Mouse (Mus musculus) neural tube, embryonic 13.5 days (tissue): Measurements from ENCODE around the gene Smarcad1. TPM values are rescaled to one million over a fixed set of nuclear protein-coding genes. Genes with fewer than 3 reads are reported as not detected.
"Not testable (repeated sequence)": the region's sequence is repeated elsewhere in the genome, so short reads cannot be mapped to it uniquely, and the experiment has no call there.

Experiments used
- ATAC-seq: fragments of 200-750 bp; cut with Nextera tagmentation; 2 replicates; pipeline ENCODE4 v1.8.0; 2017; ENCODE audit warnings: low read depth, mild to moderate bottlenecking, moderate TSS enrichment, moderate library complexity
- H3K27ac ChIP-seq: fragments of 300-500 bp; sonication (generic); replicated peaks from 2 replicates; pipeline ENCODE4 v1.5.1; 2015; ENCODE audit warnings: moderate library complexity, mild to moderate bottlenecking, inconsistent platforms
- H3K27me3 ChIP-seq: fragments of 300-500 bp; sonication (generic); 2 replicates; pipeline ENCODE4 v1.6.1; 2015; ENCODE audit warnings: mild to moderate bottlenecking, inconsistent platforms
- H3K36me3 ChIP-seq: fragments of 300-500 bp; sonication (generic); 2 replicates; pipeline ENCODE4 v1.6.1; 2015; ENCODE audit warnings: mild to moderate bottlenecking, inconsistent platforms
- H3K4me1 ChIP-seq: fragments of 300-500 bp; sonication (generic); replicated peaks from 2 replicates; pipeline ENCODE4 v1.6.1; 2015; ENCODE audit warnings: inconsistent platforms
- H3K4me2 ChIP-seq: fragments of 300-500 bp; sonication (generic); 2 replicates; pipeline ENCODE4 v1.6.1; 2015; ENCODE audit warnings: inconsistent platforms, mild to moderate bottlenecking, moderate library complexity
- H3K4me3 ChIP-seq: fragments of 300-500 bp; sonication (generic); 2 replicates; pipeline ENCODE4 v1.5.1; 2015; ENCODE audit warnings: mild to moderate bottlenecking, inconsistent platforms
- H3K9ac ChIP-seq: fragments of 300-500 bp; sonication (generic); 2 replicates; pipeline ENCODE4 v1.6.1; 2015; ENCODE audit warnings: moderate library complexity, mild to moderate bottlenecking, inconsistent platforms
- H3K9me3 ChIP-seq: fragments of 300-500 bp; sonication (generic); 2 replicates; pipeline ENCODE4 v1.6.1; 2016; ENCODE audit warnings: inconsistent platforms
- WGBS: fragments of 180-500 bp; shearing (Covaris S2); methylation state at CpG from one replicate; pipeline ENCODE4 v1.1.7; 2015; 5-methylcytosine and 5-hydroxymethylcytosine counted together
- polyA plus RNA-seq: library from polyadenylated mRNA; unstranded; fragments of >200 nt; fragmentation: Nextera tagmentation; extraction: Ambion mirVana; gene quantifications from 2 replicates; pipeline ENCODE4 v1.2.1, GENCODE M21; 2015

Gene Smarcad1
- polyA plus RNA-seq, 1 experiment from 2014 or later, result 69.8 TPM

DNA sequence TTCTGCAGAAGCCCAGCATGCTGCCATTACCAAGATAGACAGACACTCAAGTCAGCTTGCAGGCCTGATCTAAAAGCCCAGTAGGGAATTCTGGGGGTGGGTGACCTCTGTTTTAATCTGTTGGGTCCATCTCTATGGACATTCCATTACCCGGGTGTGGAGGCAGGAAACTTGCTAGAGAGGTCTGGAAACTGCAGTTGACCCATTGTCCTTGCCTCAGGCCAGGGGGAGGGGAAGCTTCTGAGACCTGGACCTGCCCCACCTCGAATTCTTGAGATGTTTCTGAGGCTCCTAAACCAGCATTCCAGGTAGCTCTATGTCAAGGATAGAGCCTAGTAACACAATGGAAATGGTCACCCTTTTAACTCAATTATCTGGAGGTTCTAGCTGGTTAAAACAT, 17.7 kb upstream of the Smarcad1 start:
- Histone ChIP-seq H3K27me3 (no peaks in the 10 kb centered on the region), H3K27ac (no peak overlapping the region), H3K4me1 (no peaks in the 10 kb centered on the region), H3K9me3 (no peaks in the 10 kb centered on the region), H3K9ac (no peak overlapping the region), H3K4me3 (no peak overlapping the region), H3K4me2 (no peak overlapping the region), H3K36me3 (no peaks in the 10 kb centered on the region)
- WGBS, result 67% methylated on average over 2 of the region's 2 CpGs
- no peak for ATAC-seq

DNA sequence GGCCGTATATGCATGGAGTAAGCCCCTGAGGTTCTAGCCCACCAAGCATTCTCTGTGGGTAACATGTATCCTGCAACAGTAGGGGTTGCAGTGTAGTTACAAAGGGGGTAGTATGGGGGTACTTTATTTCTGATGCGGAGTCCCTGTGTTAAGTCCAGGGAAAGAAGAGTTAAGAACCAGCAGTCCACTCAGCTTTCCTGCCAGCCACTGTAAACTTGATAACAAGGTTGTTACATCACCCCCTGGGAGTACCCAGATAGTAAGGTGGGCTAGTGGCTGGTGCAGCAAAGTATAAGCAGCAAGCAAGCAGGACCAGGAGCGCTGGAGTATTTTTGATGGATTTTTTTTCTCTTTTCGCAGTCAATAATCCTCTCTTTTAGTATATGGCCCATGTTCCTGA, 17.3 kb upstream of the Smarcad1 start:
- H3K27me3 ChIP-seq, result no peaks in the 10 kb centered on the region
- H3K9me3 ChIP-seq, result no peaks in the 10 kb centered on the region
- H3K4me2 ChIP-seq, result no peak overlapping the region
- WGBS, result 92% methylated on average over 4 of the region's 4 CpGs
- ATAC-seq, result no peak
- H3K27ac ChIP-seq, result no peak overlapping the region
- no peak overlapping the region for H3K9ac ChIP-seq
- H3K36me3 ChIP-seq, result no peaks in the 10 kb centered on the region
- H3K4me3 ChIP-seq, result no peak overlapping the region
- H3K4me1 ChIP-seq, result no peaks in the 10 kb centered on the region

DNA sequence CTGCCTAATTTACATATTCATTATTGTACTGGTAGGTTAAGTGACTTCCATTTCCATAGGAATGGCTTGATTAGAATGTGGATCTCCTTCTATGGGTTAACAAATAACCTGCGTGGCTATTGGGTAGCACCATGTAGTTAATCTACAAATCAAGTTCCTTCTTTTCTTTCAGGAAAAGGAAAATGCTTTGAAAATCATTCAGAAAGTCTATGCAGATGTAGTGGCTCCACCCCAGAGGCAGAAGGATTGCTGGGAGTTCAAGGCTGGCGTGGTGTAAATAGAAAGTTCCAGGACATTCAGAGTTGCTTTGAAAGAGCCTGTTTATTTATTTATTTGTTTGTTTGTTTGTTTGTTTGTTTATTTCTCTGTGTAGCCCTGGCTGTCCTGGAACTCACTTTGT, 7.7 kb upstream of the Smarcad1 start:
- Histone ChIP-seq H3K4me2 (no peak overlapping the region), H3K4me3 (no peak overlapping the region), H3K27ac (no peak overlapping the region), H3K4me1 (no peaks in the 10 kb centered on the region), H3K9me3 (no peaks in the 10 kb centered on the region), H3K27me3 (no peaks in the 10 kb centered on the region), H3K36me3 (no peaks in the 10 kb centered on the region), H3K9ac (no peak overlapping the region)
- no peak for ATAC-seq
- 84% methylated on average over 2 of the region's 2 CpGs for WGBS

DNA sequence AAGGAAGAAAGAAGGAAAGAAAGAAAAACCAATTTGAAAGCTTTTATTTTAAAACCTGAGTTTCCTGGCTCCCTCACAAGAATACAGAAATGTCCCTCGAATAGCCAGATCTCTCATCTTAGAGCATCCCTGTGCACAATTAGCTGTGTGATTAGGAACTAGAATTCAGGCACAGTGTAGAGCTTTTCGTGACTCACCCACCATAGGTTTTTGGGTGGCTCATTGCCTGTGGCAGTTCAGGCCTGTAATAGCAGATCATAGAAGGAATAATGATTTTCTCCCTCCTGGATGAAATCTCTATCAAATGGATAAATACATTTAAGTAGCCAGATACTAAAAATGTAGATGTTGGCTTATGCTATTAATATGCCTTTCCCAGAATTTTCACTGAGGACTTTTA, 6.9 kb upstream of the Smarcad1 start:
- 92% methylated on average over 2 of the region's 2 CpGs for WGBS
- Histone ChIP-seq H3K9me3 (no peaks in the 10 kb centered on the region), H3K4me1 (no peaks in the 10 kb centered on the region), H3K4me2 (no peak overlapping the region), H3K9ac (no peak overlapping the region), H3K27me3 (no peaks in the 10 kb centered on the region), H3K27ac (no peak overlapping the region), H3K4me3 (no peak overlapping the region), H3K36me3 (no peaks in the 10 kb centered on the region)
- no peak for ATAC-seq

DNA sequence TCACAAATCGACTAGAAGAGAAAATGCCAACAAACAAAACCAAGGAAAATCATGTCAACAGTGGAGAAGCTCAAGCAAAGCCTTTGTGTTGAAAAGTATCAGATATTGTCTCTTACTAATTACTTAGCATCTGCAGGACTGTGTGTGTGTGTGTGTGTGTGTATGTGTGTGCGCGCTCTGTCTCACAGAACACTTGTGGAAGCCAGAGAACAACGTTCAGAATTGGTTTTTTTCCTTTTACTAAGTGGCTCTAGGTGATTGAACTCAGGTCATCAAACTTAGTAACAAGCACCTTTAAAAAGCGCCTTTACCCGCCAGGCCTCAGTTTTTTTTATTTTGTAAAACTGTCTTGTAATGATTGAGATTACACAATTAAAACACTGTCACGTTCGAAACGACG, 451 bp upstream of the Smarcad1 start:
- Histone ChIP-seq H3K27ac (peak overlapping the region; percentile 99), H3K27me3 (no peaks in the 10 kb centered on the region), H3K9me3 (no peaks in the 10 kb centered on the region), H3K4me1 (peaks cover 17% of the 10 kb centered on the region), H3K4me2 (peak overlapping the region; percentile 82), H3K36me3 (peaks cover 31% of the 10 kb centered on the region), H3K9ac (peak overlapping the region; percentile 97), H3K4me3 (peak overlapping the region; percentile 72)
- 29% methylated on average over 10 of the region's 10 CpGs for WGBS
- ATAC-seq, result peak; percentile 55

DNA sequence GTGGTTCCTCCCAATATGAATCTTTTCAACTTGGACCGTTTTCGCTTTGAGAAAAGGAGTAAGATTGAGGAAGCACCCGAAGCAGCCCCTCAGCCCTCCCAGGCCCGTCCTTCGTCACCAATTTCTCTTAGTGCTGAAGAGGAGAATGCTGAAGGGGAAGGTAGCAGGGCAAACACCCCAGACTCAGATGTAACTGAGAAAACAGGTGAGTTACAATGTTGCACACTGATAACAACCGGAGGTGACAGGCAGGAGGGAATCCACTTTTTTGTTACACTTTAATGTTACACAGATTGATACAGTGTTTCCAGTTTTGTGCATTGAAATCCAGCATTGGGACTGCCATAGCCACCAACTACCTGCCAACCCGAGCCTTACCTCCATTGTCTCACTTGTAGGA, 858 bp downstream of the Smarcad1 start:
- Histone ChIP-seq H3K9me3 (no peaks in the 10 kb centered on the region), H3K4me3 (peak overlapping the region; percentile 72), H3K27me3 (no peaks in the 10 kb centered on the region), H3K36me3 (peaks cover 40% of the 10 kb centered on the region), H3K9ac (peak overlapping the region; percentile 97), H3K4me1 (peaks cover 17% of the 10 kb centered on the region), H3K4me2 (peak overlapping the region; percentile 82), H3K27ac (peak overlapping the region; percentile 99)
- 14% methylated on average over 7 of the region's 7 CpGs for WGBS
- peak; percentile 32 for ATAC-seq

DNA sequence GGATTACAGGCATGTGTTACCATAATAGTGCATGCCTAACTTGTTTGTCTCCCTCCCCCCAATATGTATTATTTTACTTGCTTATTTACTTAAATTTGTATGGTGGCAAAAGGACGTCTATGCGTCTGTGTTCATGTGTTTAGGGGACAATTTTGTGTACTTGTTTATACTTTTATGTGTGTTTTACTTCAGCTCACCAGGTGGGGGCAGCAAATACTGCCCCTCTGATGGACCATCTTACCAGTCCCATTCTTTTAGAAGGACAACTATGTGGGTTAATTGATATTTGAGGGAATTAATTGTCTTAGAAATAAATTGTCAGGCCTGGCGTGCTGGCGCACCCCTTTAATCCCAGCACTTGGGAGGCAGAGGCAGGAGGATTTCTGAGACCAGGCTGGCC, 6.7 kb downstream of the Smarcad1 start:
- Histone ChIP-seq H3K27ac (no peak overlapping the region), H3K4me1 (peaks cover 3% of the 10 kb centered on the region), H3K27me3 (no peaks in the 10 kb centered on the region), H3K4me3 (no peak overlapping the region), H3K4me2 (no peak overlapping the region), H3K9ac (no peak overlapping the region), H3K36me3 (peaks cover 88% of the 10 kb centered on the region), H3K9me3 (no peaks in the 10 kb centered on the region)
- ATAC-seq, result no peak
- 98% methylated on average over 4 of the region's 4 CpGs for WGBS

DNA sequence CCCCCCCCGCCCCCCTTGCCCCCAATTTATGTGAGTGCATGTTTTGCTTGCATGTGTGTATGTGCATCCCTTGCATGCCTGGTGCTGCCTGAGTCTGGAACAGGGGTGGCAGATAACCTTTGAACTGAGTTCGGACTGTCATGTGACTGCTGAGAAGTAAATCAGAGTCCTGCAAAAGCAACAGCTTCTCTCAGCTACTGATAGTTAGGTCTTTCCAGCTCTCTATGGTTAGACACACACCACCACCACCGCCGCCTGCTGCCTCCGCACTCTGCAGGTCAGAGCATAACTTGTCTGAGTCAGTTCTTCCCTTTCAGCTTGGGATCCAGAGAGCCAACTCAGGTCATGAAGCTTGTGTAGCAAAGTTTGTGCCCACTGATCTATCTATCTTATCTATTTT, 14.2 kb downstream of the Smarcad1 start:
- no peak overlapping the region for H3K27ac ChIP-seq
- 92% methylated on average over 5 of the region's 5 CpGs for WGBS
- no peaks in the 10 kb centered on the region for H3K4me1 ChIP-seq
- no peak overlapping the region for H3K4me2 ChIP-seq
- no peaks in the 10 kb centered on the region for H3K27me3 ChIP-seq
- no peak overlapping the region for H3K4me3 ChIP-seq
- no peak overlapping the region for H3K9ac ChIP-seq
- no peak for ATAC-seq
- H3K9me3 ChIP-seq, result no peaks in the 10 kb centered on the region
- H3K36me3 ChIP-seq, result peaks cover 79% of the 10 kb centered on the region

DNA sequence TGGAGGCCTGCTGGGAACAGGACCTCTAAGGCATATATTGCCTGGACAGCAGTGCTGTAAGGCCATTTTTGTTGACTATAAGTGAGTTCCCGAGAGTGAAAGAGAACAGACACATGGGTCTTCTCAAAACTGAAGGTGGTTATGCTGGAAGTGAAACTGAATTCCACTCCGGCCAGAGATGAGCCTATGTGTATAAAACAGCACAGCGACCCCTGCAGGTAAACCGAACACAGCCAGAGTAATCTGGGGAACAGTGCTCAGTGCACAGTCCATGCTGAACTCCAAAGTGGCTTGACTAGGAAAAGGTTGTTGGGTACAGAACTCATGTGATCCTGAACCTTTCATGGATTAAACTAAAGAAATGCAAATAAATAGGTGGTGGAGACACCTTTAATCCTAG, 14.8 kb downstream of the Smarcad1 start:
- H3K27ac ChIP-seq, H3K27me3 ChIP-seq, ATAC-seq, H3K4me3 ChIP-seq, H3K4me2 ChIP-seq, H3K9me3 ChIP-seq, H3K4me1 ChIP-seq, H3K9ac ChIP-seq: not testable (repeated sequence)
- WGBS, result 85% methylated on average over 4 of the region's 4 CpGs
- peaks cover 78% of the 10 kb centered on the region for H3K36me3 ChIP-seq

DNA sequence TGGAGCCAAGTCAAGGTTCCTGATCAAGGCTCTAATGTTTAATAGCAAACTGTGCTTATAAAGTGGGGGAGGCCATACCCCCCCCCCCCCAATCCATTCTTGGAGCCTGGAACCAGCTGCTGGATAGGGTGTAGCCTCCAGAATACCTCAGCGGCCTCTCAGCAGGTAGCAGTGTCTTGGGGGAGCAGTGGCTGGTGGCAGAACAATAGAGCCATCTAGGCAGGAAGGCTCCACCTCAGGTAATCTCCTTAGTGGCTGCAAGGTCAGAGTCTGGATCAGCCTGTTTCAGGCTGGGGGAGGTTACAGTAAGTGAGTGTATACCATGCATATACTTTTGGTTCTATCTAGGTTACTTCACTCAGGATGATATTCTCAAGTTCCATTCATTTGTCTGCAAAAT, 18.7 kb downstream of the Smarcad1 start:
- Histone ChIP-seq H3K4me1 (no peaks in the 10 kb centered on the region), H3K27me3 (no peaks in the 10 kb centered on the region), H3K27ac (no peak overlapping the region), H3K36me3 (peaks cover 82% of the 10 kb centered on the region), H3K4me3 (no peak overlapping the region), H3K4me2 (no peak overlapping the region), H3K9me3 (no peaks in the 10 kb centered on the region), H3K9ac (no peak overlapping the region)
- ATAC-seq, result no peak
- 76% methylated on average over 1 of the region's 1 CpGs for WGBS

DNA sequence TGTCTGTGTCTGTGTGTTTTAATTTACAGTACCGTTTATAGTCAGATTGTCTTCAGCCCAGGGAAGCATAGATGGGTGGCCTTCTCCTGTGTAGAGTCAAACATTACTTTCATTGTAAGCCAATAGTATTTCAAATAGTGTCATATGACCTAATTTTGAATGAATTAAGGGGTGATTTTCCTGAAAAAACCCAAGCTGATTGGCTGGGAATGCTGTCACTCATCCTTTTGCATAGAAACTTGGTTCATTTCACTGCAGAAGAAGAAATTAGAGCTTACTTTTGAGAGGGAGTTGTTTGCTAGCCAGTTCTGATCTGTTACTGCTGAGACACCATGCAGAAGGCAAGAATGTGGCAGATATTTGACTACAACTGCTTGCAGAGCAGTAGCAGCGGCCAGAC, 32.8 kb downstream of the Smarcad1 start:
- Histone ChIP-seq H3K27ac (no peak overlapping the region), H3K36me3 (peaks cover 57% of the 10 kb centered on the region), H3K4me3 (no peak overlapping the region), H3K4me2 (no peak overlapping the region), H3K4me1 (no peaks in the 10 kb centered on the region), H3K27me3 (no peaks in the 10 kb centered on the region), H3K9me3 (no peaks in the 10 kb centered on the region), H3K9ac (no peak overlapping the region)
- 86% methylated on average over 2 of the region's 2 CpGs for WGBS
- no peak for ATAC-seq

DNA sequence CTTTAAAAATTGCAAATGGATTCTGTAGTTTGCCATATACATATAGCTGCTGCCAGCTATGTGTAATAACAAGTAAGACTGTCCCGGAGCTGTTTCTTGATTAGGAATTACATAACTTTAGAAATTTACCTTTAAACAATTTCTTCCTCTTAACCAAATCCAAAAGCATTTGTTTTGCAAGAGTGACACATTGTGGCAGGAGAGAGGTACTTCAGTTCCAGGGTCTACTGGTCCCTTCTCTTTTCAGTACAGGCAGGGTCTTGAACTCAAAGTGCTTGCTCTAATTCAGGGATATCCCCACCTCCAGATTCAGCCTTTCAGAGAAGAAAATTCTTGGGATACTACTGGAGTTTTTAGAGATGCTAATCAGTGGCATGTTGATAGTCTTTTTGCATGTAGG, 36.8 kb downstream of the Smarcad1 start:
- no peak for ATAC-seq
- Histone ChIP-seq H3K27me3 (no peaks in the 10 kb centered on the region), H3K36me3 (peaks cover 34% of the 10 kb centered on the region), H3K4me1 (no peaks in the 10 kb centered on the region), H3K4me2 (no peak overlapping the region), H3K27ac (no peak overlapping the region), H3K9ac (no peak overlapping the region), H3K9me3 (no peaks in the 10 kb centered on the region), H3K4me3 (no peak overlapping the region)
- 97% methylated on average over 1 of the region's 1 CpGs for WGBS

DNA sequence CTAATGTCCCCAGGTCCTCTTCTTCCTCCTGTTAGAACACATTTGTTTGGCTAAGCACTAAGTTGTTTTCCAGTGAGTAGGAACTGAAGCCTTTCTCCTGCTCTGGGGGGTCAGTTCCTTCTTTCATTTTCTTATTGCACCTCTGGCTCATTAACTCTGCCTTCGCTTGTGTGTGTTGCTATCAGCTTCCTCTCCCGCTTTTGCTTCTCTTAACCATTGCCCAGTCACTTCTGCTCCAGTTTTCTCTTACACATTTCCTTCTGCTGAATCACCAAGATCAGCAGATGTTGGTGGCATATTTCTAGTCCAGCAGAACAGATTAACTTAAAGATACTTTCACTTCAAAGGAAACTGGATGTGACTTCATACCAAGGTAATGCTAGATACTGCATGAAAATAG, 72.5 kb downstream of the Smarcad1 start:
- H3K4me1 ChIP-seq, result no peaks in the 10 kb centered on the region
- H3K36me3 ChIP-seq, result peaks cover 71% of the 10 kb centered on the region
- H3K4me3 ChIP-seq, result no peak overlapping the region
- no peaks in the 10 kb centered on the region for H3K9me3 ChIP-seq
- ATAC-seq, result no peak
- 88% methylated on average over 2 of the region's 2 CpGs for WGBS
- no peak overlapping the region for H3K4me2 ChIP-seq
- no peak overlapping the region for H3K9ac ChIP-seq
- H3K27ac ChIP-seq, result no peak overlapping the region
- H3K27me3 ChIP-seq, result no peaks in the 10 kb centered on the region
